Mouse (Mus musculus) embryonic facial prominence, embryonic 12.5 days (tissue): ENCODE measurements around the gene Atoh8. TPM values are rescaled to one million over a fixed set of nuclear protein-coding genes. Genes with fewer than 3 reads are reported as not detected.

Source experiments
- ATAC-seq: fragments of 200-750 bp; cut with Nextera tagmentation; 2 replicates; pipeline ENCODE4 v1.8.0; 2017; ENCODE audit not compliant: insufficient number of reproducible peaks, insufficient read depth, low FRiP score, low TSS enrichment
- H3K27ac ChIP-seq: fragments of 300-500 bp; sonication (generic); 2 replicates; pipeline ENCODE4 v1.5.1; 2016; ENCODE audit warnings: mild to moderate bottlenecking
- H3K27me3 ChIP-seq: fragments of 300-500 bp; sonication (generic); 2 replicates; pipeline ENCODE4 v1.6.1; 2016; ENCODE audit warnings: mild to moderate bottlenecking, moderate library complexity
- H3K36me3 ChIP-seq: fragments of 300-500 bp; sonication (generic); 2 replicates; pipeline ENCODE4 v1.6.1; 2016; ENCODE audit warnings: mild to moderate bottlenecking
- H3K4me1 ChIP-seq: fragments of 300-500 bp; sonication (generic); 2 replicates; pipeline ENCODE4 v1.6.1; 2016
- H3K4me2 ChIP-seq: fragments of 300-500 bp; sonication (generic); replicated peaks from 2 replicates; pipeline ENCODE4 v1.6.1; 2016; ENCODE audit warnings: mild to moderate bottlenecking, moderate library complexity
- H3K4me3 ChIP-seq: fragments of 300-500 bp; sonication (generic); 2 replicates; pipeline ENCODE4 v1.5.1; 2016; ENCODE audit warnings: mild to moderate bottlenecking
- H3K9ac ChIP-seq: fragments of 300-500 bp; sonication (generic); 2 replicates; pipeline ENCODE4 v1.6.1; 2016; ENCODE audit warnings: mild to moderate bottlenecking, moderate library complexity
- H3K9me3 ChIP-seq: fragments of 300-500 bp; sonication (generic); 2 replicates; pipeline ENCODE4 v1.6.1; 2016; ENCODE audit warnings: mild to moderate bottlenecking, moderate library complexity
- WGBS: fragments of 180-500 bp; shearing (Covaris S2); methylation state at CpG from one replicate; pipeline ENCODE4 v1.1.7; 2016; 5-methylcytosine and 5-hydroxymethylcytosine counted together
- polyA plus RNA-seq: library from polyadenylated mRNA; unstranded; fragments of >200 nt; fragmentation: Nextera tagmentation; extraction: Ambion mirVana; gene quantifications from 2 replicates; pipeline ENCODE4 v1.2.1, GENCODE M21; 2016

Gene Atoh8
- polyA plus RNA-seq, 1 experiment from 2014 or later = 16.4 TPM

DNA sequence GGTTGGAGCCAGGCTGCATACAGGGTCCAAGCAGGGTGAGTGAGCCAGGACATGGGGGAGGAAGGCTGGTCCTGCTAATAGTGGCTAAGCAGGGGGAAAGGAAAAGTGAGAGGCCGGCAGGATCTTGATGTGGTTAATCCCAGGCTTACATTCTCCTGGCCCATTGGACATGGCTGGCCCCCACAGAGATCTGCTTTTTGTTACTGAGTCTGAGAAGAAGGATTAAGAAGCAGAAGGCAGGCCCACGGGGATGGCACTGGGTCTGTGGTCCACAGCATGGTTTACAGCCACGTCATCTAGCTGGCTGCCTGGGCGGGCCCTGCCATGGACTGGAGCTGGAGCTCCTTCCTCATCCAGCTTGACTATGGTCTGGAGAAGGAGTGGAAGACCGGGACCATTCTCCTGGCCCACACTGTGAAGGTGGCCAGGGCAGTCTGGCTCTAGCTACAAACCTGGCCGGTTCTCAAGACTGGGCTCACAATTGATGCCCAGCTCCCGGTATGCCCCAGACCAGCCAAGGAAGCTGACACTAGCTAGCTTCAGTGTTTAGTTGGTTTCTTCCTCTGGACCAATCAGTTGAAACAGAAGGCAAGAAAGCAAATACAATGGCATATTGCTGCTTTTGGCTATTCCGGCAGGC lies 26.9 kb downstream of the Atoh8 start:
- Histone ChIP-seq H3K4me2 (no peak overlapping the region), H3K27me3 (0 out of 2 replicates have a peak, but pooled peaks cover 3% of the 10 kb centered on the region), H3K4me3 (no peak overlapping the region), H3K27ac (no peak overlapping the region), H3K9ac (no peak overlapping the region), H3K4me1 (peaks cover 24% of the 10 kb centered on the region), H3K36me3 (peaks cover 8% of the 10 kb centered on the region), H3K9me3 (no peaks in the 10 kb centered on the region)
- WGBS = 77% methylated on average over 8 of the region's 8 CpGs
- no peak for ATAC-seq

- H3K27ac ChIP-seq = no peak overlapping the region
- H3K36me3 ChIP-seq = peaks cover 8% of the 10 kb centered on the region
- no peak overlapping the region for H3K4me3 ChIP-seq
- H3K4me2 ChIP-seq = no peak overlapping the region
- WGBS = 47% methylated on average over 9 of the region's 9 CpGs
- ATAC-seq = no peak
- H3K9me3 ChIP-seq = no peaks in the 10 kb centered on the region
- 0 out of 2 replicates have a peak, but pooled peaks cover 3% of the 10 kb centered on the region for H3K27me3 ChIP-seq
- H3K4me1 ChIP-seq = peaks cover 23% of the 10 kb centered on the region
- no peak overlapping the region for H3K9ac ChIP-seq
Measured at GRCm38 (mm10) chr6:72206021-72206420, 29.4 kb downstream of the Atoh8 start.

DNA sequence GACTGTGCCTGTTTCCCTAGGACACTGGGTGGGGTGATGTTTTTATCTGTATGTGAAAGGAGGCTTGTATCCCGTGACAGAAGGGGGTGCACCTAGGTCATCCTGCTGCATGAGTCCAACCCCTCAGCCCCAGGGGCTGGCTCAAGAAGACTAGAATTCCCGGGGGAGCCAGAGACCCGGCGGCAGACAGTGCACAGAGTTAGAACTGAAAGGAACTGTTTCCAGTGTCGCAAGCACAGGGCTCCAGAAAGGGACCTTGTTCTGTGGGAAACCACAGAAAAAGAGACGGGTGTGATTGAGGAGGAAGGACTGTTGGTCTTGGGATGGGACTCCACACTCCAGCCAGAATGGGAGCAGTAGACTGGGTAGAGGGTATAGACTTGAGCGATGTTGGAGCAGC lies 30.5 kb downstream of the Atoh8 start:
- 63% methylated on average over 7 of the region's 7 CpGs for WGBS

DNA sequence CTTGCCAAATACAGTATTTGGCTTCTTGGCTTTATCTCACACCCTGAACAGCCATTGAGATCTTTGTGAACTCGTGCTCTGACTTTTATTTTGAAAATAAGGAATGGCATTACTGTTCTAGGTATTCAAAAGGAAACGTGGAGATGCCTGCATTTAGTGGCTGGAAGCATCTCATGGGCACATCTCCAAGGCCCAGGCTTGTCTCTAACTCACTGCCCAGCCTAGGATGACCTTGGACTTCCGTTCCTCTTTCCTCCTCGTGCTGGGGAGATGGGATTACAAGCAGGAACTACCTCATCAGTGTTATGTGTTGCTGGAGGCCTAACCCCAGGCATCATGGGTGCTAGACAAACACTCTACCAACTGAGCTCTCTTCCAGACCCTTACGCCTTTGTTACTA lies 32.1 kb downstream of the Atoh8 start:
- Histone ChIP-seq H3K4me3 (no peak overlapping the region), H3K36me3 (peaks cover 8% of the 10 kb centered on the region), H3K9ac (no peak overlapping the region), H3K27me3 (no peaks in the 10 kb centered on the region), H3K9me3 (no peaks in the 10 kb centered on the region), H3K4me1 (peaks cover 24% of the 10 kb centered on the region), H3K4me2 (no peak overlapping the region), H3K27ac (no peak overlapping the region)
- 72% methylated on average over 5 of the region's 5 CpGs for WGBS
- no peak for ATAC-seq

More for the DNA sequence above, 30.5 kb downstream of the Atoh8 start:
- Histone ChIP-seq H3K4me2 (no peak overlapping the region), H3K36me3 (peaks cover 8% of the 10 kb centered on the region), H3K9ac (no peak overlapping the region), H3K27ac (no peak overlapping the region), H3K27me3 (no peaks in the 10 kb centered on the region), H3K4me3 (no peak overlapping the region), H3K4me1 (peaks cover 29% of the 10 kb centered on the region), H3K9me3 (no peaks in the 10 kb centered on the region)
- no peak for ATAC-seq

- no peaks in the 10 kb centered on the region for H3K9me3 ChIP-seq
- peaks cover 8% of the 10 kb centered on the region; the same call in 1 of the 2 replicates for H3K36me3 ChIP-seq
- no peak for ATAC-seq
- no peaks in the 10 kb centered on the region for H3K27me3 ChIP-seq
- H3K9ac ChIP-seq = no peak overlapping the region
- H3K4me1 ChIP-seq = peaks cover 22% of the 10 kb centered on the region
- 77% methylated on average over 5 of the region's 5 CpGs for whole genome bisulfite sequencing
- no peak overlapping the region for H3K4me2 ChIP-seq
- no peak overlapping the region for H3K4me3 ChIP-seq
- no peak overlapping the region for H3K27ac ChIP-seq
Measured at GRCm38 (mm10) chr6:72202732-72203131, 32.6 kb downstream of the Atoh8 start.

DNA sequence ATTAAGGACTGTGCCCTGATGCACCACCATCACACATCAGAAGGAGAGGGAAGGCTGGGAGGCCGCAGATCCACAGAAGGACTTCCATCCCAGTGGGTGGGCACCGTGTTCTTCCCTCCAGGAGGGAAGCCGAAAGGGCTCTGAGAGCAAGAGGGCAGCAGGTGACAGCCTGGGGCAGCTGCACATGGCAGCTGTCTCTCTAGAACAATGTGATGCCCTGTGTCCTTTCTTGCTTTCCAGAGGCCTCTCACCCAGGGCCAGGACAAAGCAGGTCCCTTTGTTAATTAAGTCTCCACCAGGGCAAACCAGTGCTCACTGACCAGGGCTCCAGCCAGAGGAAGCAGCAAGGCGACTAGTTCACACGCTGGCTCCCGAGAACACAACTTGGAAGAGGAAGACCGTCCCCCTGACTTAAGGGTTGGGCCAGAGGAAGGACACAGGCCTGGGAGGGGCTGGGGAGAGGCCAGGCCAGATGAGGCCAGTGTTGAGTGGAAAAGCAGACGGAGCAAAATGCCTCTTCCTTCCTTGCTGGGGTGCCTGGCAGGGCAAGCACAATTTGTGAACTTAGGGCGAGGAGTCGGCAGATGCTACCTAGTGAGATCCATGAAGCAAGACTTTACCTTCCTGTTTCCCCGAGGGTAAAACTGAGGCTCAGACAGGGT lies 34.7 kb downstream of the Atoh8 start:
- Histone ChIP-seq H3K4me2 (no peak overlapping the region), H3K36me3 (no peaks in the 10 kb centered on the region), H3K27ac (peak overlapping the region; percentile 46), H3K4me3 (no peak overlapping the region), H3K9ac (no peak overlapping the region), H3K4me1 (peaks cover 14% of the 10 kb centered on the region), H3K9me3 (peaks cover 2% of the 10 kb centered on the region; the same call in 1 of the 2 replicates), H3K27me3 (no peaks in the 10 kb centered on the region)
- 20% methylated on average over 11 of the region's 11 CpGs for WGBS
- no peak for ATAC-seq

GRCm38 (mm10) chr6:72197515-72197914 lies 37.9 kb downstream of the Atoh8 start:
- Histone ChIP-seq H3K9me3 (peaks cover 4% of the 10 kb centered on the region; the same call in 1 of the 2 replicates), H3K4me1 (peaks cover 14% of the 10 kb centered on the region), H3K9ac (no peak overlapping the region), H3K36me3 (no peaks in the 10 kb centered on the region), H3K4me2 (no peak overlapping the region), H3K27me3 (no peaks in the 10 kb centered on the region), H3K4me3 (no peak overlapping the region), H3K27ac (no peak overlapping the region)
- ATAC-seq = no peak

- no peak overlapping the region for H3K4me3 ChIP-seq
- peaks cover 14% of the 10 kb centered on the region for H3K4me1 ChIP-seq
- no peaks in the 10 kb centered on the region for H3K27me3 ChIP-seq
- WGBS = 60% methylated on average over 3 of the region's 3 CpGs
- ATAC-seq = no peak; the same call in 1 of the 2 replicates
- H3K27ac ChIP-seq = peak overlapping the region; percentile 43; the same call in 1 of the 2 replicates
- no peaks in the 10 kb centered on the region for H3K36me3 ChIP-seq
- peaks cover 4% of the 10 kb centered on the region; the same call in 1 of the 2 replicates for H3K9me3 ChIP-seq
- H3K9ac ChIP-seq = no peak overlapping the region
- no peak overlapping the region for H3K4me2 ChIP-seq
Measured at GRCm38 (mm10) chr6:72196660-72197059, 38.7 kb downstream of the Atoh8 start.

GRCm38 (mm10) chr6:72190577-72190976 lies 44.8 kb downstream of the Atoh8 start:
- H3K9me3 ChIP-seq = no peaks in the 10 kb centered on the region; the same call in 1 of the 2 replicates
- no peak overlapping the region for H3K9ac ChIP-seq
- no peak for ATAC-seq
- H3K36me3 ChIP-seq = no peaks in the 10 kb centered on the region
- WGBS = 61% methylated on average over 5 of the region's 5 CpGs
- H3K27me3 ChIP-seq = peaks cover 7% of the 10 kb centered on the region
- no peak overlapping the region for H3K27ac ChIP-seq
- H3K4me1 ChIP-seq = peaks cover 26% of the 10 kb centered on the region
- H3K4me3 ChIP-seq = no peak overlapping the region
- H3K4me2 ChIP-seq = no peak overlapping the region

GRCm38 (mm10) chr6:72190120-72190519 lies 45.3 kb downstream of the Atoh8 start:
- H3K4me1 ChIP-seq = peaks cover 26% of the 10 kb centered on the region

DNA sequence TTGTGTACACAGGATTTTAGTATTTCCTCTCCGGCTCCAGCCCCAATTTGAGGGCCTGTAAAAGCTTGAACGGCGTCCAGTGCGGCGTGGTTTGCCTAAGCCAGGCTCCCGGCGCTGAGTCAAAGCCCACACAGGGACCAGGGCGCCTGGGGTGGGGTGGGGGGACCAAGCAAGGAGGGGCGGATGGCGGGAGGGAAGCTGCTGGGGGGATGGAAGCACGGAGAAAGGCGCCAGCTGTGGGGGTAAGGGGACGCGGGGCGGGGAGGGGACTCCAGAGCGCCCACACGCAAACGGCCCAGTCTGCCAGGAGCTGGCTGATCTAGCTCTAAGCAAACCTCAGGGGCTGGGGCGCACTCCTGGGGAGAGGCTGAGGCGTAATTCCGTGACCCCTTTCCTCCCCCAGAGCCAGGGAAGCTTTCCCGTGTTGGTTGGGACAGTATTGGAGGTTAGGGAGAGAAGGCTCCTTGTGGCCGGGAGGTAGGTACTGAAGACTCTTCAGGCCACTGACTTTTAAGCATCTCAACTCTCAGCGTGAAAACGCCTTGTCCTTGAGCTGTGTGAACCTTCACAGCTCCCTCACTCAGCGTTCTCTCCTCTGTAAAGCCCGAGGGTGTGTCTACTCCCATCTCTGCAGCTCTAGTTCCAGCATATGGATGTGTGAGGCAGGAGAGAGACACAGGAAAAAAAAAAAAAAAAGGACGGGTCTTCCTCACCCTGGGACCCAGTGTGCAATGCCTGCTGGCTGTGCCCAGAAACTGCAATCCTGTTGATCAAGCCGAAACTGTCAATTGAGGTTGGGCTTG lies 46.1 kb downstream of the Atoh8 start:
- Histone ChIP-seq H3K4me3 (peak overlapping the region; percentile 2), H3K4me2 (peak overlapping the region; percentile 47), H3K27me3 (peaks cover 7% of the 10 kb centered on the region), H3K27ac (peak overlapping the region; percentile 73), H3K36me3 (no peaks in the 10 kb centered on the region), H3K9me3 (no peaks in the 10 kb centered on the region), H3K4me1 (peaks cover 26% of the 10 kb centered on the region), H3K9ac (peak overlapping the region; percentile 39)
- ATAC-seq = peak; percentile 39; the same call in 1 of the 2 replicates
- 3% methylated on average over 29 of the region's 29 CpGs for WGBS

More at GRCm38 (mm10) chr6:72190120-72190519, 45.3 kb downstream of the Atoh8 start:
- Histone ChIP-seq H3K27me3 (peaks cover 7% of the 10 kb centered on the region), H3K36me3 (no peaks in the 10 kb centered on the region), H3K9ac (no peak overlapping the region), H3K27ac (no peak overlapping the region), H3K4me3 (no peak overlapping the region), H3K4me2 (no peak overlapping the region), H3K9me3 (no peaks in the 10 kb centered on the region)
- 25% methylated on average over 6 of the region's 6 CpGs for WGBS
- no peak for ATAC-seq
